Mouse (Mus musculus): Measurements from ENCODE around the gene 1700067K01Rik. TPM values are rescaled to one million over a fixed set of nuclear protein-coding genes. Genes with fewer than 3 reads are reported as not detected.
"Not testable (repeated sequence)": the region's sequence is repeated elsewhere in the genome, so short reads cannot be mapped to it uniquely, and the experiment has no call there.

Gene 1700067K01Rik
- polyA plus RNA-seq, 1 experiment from 2014 or later: 0.63 TPM

DNA sequence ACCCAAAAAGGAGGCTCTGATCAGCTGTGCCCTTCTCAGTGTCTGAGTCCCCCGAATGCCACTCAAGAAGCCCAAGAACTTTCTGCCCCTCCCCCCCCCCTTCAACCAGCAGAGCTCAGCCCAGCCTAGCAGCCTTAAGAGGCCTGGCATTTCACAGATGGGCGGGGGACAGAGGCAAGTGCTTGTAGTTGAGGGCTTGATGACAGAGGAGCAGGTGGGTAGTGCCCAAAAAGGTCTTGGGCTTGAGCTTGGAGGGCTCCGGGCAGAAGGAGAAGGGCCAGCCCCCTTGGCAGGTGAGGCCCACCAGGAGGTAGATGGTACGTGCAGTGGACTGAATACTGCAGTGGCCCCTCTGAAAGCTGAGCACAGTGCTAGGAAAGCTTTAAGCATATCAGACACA, 26.8 kb upstream of the 1700067K01Rik start:
- no peak for DNase-seq (ENCODE audit: extremely low spot score, low spot score)
- Histone ChIP-seq H3K4me3 (peak overlapping the region; percentile 96), H3K4me1 (peaks cover 50% of the 10 kb centered on the region), H3K9me3 (no peaks in the 10 kb centered on the region), H3K27me3 (ENCODE audit: poor library complexity, severe bottlenecking) (no peaks in the 10 kb centered on the region), H3K27ac (no peak overlapping the region), H3K36me3 (replicated peaks) (peaks cover 37% of the 10 kb centered on the region)
- 87% methylated on average over 4 of the region's 4 CpGs for WGBS

- Histone ChIP-seq H3K36me3 (replicated peaks) (peaks cover 42% of the 10 kb centered on the region), H3K4me1 (peaks cover 50% of the 10 kb centered on the region), H3K9me3 (no peaks in the 10 kb centered on the region), H3K27me3 (ENCODE audit: poor library complexity, severe bottlenecking) (no peaks in the 10 kb centered on the region), H3K27ac (no peak overlapping the region), H3K4me3 (no peak overlapping the region)
- no peak for DNase-seq (ENCODE audit: extremely low spot score, low spot score)
- 88% methylated on average over 4 of the region's 4 CpGs for WGBS
Observed at GRCm38 (mm10) chr8:83976101-83976630, 25.1 kb upstream of the 1700067K01Rik start.

- DNase-seq (ENCODE audit: extremely low spot score, low spot score): no peak
- Histone ChIP-seq H3K4me1 (peaks cover 44% of the 10 kb centered on the region), H3K27ac (0 out of 2 replicates have a peak overlapping the region, but pooled peaks have one; percentile 22), H3K4me3 (peak overlapping the region; percentile 8; the same call in 1 of the 2 replicates), H3K36me3 (replicated peaks) (peaks cover 49% of the 10 kb centered on the region), H3K9me3 (no peaks in the 10 kb centered on the region), H3K27me3 (ENCODE audit: poor library complexity, severe bottlenecking) (no peaks in the 10 kb centered on the region)
- WGBS: 95% methylated on average over 5 of the region's 5 CpGs
Observed at GRCm38 (mm10) chr8:83976779-83977350, 24.4 kb upstream of the 1700067K01Rik start.

- Histone ChIP-seq H3K4me1 (peaks cover 39% of the 10 kb centered on the region), H3K9me3 (no peaks in the 10 kb centered on the region), H3K27me3 (ENCODE audit: poor library complexity, severe bottlenecking) (no peaks in the 10 kb centered on the region), H3K4me3 (no peak overlapping the region; the same call in 1 of the 2 replicates), H3K36me3 (replicated peaks) (peaks cover 56% of the 10 kb centered on the region), H3K27ac (peak overlapping the region; percentile 26; the same call in 1 of the 2 replicates)
- no peak for DNase-seq (ENCODE audit: extremely low spot score, low spot score)
- 72% methylated on average over 6 of the region's 6 CpGs for WGBS
Observed at GRCm38 (mm10) chr8:83977646-83978045, 23.7 kb upstream of the 1700067K01Rik start.

GRCm38 (mm10) chr8:83978200-83978599, 23.1 kb upstream of the 1700067K01Rik start:
- DNase-seq (ENCODE audit: extremely low spot score, low spot score): no peak
- WGBS: 77% methylated on average over 9 of the region's 9 CpGs
- Histone ChIP-seq H3K27ac (peak overlapping the region; percentile 26; the same call in 1 of the 2 replicates), H3K4me3 (no peak overlapping the region; the same call in 1 of the 2 replicates), H3K36me3 (replicated peaks) (peaks cover 62% of the 10 kb centered on the region), H3K9me3 (no peaks in the 10 kb centered on the region), H3K4me1 (peaks cover 36% of the 10 kb centered on the region), H3K27me3 (ENCODE audit: poor library complexity, severe bottlenecking) (no peaks in the 10 kb centered on the region)

- Histone ChIP-seq H3K9me3 (no peaks in the 10 kb centered on the region), H3K27me3 (ENCODE audit: poor library complexity, severe bottlenecking) (no peaks in the 10 kb centered on the region), H3K4me1 (peaks cover 20% of the 10 kb centered on the region), H3K36me3 (replicated peaks) (peaks cover 79% of the 10 kb centered on the region), H3K4me3 (no peak overlapping the region), H3K27ac (no peak overlapping the region)
- no peak for DNase-seq (ENCODE audit: extremely low spot score, low spot score)
- WGBS: 88% methylated on average over 1 of the region's 1 CpGs
Observed at GRCm38 (mm10) chr8:83980250-83980649, 21.1 kb upstream of the 1700067K01Rik start.

- 84% methylated on average over 8 of the region's 8 CpGs for WGBS
- Histone ChIP-seq H3K9me3 (no peaks in the 10 kb centered on the region), H3K4me3 (no peak overlapping the region), H3K27me3 (ENCODE audit: poor library complexity, severe bottlenecking) (no peaks in the 10 kb centered on the region), H3K4me1 (peaks cover 20% of the 10 kb centered on the region), H3K36me3 (replicated peaks) (peaks cover 83% of the 10 kb centered on the region), H3K27ac (no peak overlapping the region)
- DNase-seq (ENCODE audit: extremely low spot score, low spot score): no peak
Observed at GRCm38 (mm10) chr8:83980845-83981244, 20.5 kb upstream of the 1700067K01Rik start.

DNA sequence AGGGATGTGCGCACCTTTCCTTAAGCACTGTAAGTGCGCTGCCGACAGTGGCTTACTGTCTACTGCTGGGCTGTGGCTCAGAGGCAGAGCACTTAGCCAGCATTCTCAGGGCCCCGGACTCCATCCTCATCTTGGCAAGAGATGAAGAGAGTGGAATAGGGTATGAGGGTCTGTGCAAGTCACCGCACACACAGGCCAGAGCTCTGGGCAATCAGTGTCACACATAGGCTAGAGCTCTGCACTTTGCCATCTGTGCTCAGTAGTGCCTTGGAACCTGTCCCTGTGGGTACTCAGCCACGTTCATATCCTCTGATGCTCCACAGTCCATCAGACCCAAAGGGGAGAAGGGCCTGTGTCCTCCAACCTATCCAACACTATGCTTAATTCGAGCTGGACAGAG, 19.8 kb upstream of the 1700067K01Rik start:
- 95% methylated on average over 7 of the region's 7 CpGs for WGBS
- H3K27ac ChIP-seq: no peak overlapping the region
- no peaks in the 10 kb centered on the region for H3K9me3 ChIP-seq
- H3K4me3 ChIP-seq: no peak overlapping the region
- no peak for DNase-seq (ENCODE audit: extremely low spot score, low spot score)
- no peaks in the 10 kb centered on the region for H3K27me3 ChIP-seq (ENCODE audit: poor library complexity, severe bottlenecking)
- peaks cover 84% of the 10 kb centered on the region for H3K36me3 ChIP-seq (replicated peaks)
- peaks cover 20% of the 10 kb centered on the region for H3K4me1 ChIP-seq

DNA sequence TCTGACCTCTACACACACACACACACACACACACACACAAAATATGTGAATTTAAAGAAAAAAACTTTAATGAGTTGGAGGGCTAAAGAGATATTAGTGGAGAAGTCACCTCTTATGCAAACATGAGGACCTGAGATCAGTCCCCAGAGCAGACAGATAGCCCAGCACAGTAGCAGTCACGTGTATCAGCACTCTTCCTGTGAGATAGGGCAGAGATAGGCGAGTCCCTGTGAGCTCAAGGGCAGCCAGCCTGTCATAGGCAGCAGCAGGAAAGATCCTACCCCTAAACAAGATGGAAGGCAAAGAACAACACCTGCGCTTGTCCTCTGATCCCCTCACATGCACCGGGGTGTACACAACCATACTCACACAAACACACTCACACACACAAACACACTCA, 18.9 kb upstream of the 1700067K01Rik start:
- Histone ChIP-seq H3K9me3 (no peaks in the 10 kb centered on the region), H3K27ac (no peak overlapping the region), H3K36me3 (replicated peaks) (peaks cover 94% of the 10 kb centered on the region), H3K4me1 (peaks cover 11% of the 10 kb centered on the region), H3K4me3 (no peak overlapping the region), H3K27me3 (ENCODE audit: poor library complexity, severe bottlenecking) (no peaks in the 10 kb centered on the region)
- 85% methylated on average over 4 of the region's 4 CpGs for WGBS
- DNase-seq (ENCODE audit: extremely low spot score, low spot score): no peak

DNA sequence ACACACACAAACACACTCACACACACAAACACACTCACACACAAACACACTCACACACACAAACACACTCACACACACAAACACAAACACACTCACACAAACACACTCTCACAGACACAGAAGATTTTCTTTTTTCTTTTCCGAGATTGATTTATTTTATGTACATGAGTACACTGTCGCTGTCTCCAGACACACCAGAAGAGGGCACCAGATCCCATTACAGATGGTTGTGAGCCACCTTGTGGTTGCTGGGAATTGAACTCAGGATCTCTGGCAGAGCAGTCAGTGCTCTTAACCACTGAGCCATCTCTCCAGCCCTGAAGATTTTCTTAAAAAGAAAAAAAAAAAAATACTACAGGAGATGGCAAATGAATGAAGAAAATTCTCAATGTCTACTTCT, 18.1 kb upstream of the 1700067K01Rik start:
- not testable (repeated sequence) for H3K27me3 ChIP-seq (ENCODE audit: poor library complexity, severe bottlenecking); H3K9me3 ChIP-seq; H3K4me3 ChIP-seq; H3K27ac ChIP-seq; H3K4me1 ChIP-seq; DNase-seq (ENCODE audit: extremely low spot score, low spot score)
- peaks cover 97% of the 10 kb centered on the region for H3K36me3 ChIP-seq (replicated peaks)
- WGBS: 99% methylated on average over 2 of the region's 2 CpGs

- 89% methylated on average over 7 of the region's 7 CpGs for WGBS
- no peak for DNase-seq (ENCODE audit: extremely low spot score, low spot score)
- Histone ChIP-seq H3K27ac (no peak overlapping the region), H3K9me3 (no peaks in the 10 kb centered on the region), H3K36me3 (replicated peaks) (peaks cover 97% of the 10 kb centered on the region), H3K4me3 (no peak overlapping the region), H3K27me3 (ENCODE audit: poor library complexity, severe bottlenecking) (no peaks in the 10 kb centered on the region), H3K4me1 (no peaks in the 10 kb centered on the region)
Observed at GRCm38 (mm10) chr8:83989243-83989642, 12.1 kb upstream of the 1700067K01Rik start.

DNA sequence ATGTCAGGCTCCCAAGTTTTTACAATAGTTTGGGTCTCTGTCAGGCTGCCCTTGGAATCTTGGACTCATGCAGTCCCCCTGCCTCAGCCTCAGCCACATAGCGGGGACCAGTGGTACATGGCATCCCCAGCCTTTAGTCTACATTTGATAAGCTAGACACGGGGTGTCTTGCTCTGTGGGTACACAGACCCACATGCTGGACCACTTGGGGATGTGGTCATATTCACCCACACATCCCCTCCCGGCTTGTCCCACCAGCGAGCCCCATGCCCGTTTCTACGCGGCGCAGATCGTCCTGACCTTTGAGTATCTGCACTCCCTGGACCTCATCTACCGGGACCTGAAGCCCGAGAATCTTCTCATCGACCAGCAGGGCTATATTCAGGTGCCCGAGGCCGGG, 11.1 kb upstream of the 1700067K01Rik start:
- Histone ChIP-seq H3K27me3 (ENCODE audit: poor library complexity, severe bottlenecking) (no peaks in the 10 kb centered on the region), H3K27ac (no peak overlapping the region), H3K4me1 (no peaks in the 10 kb centered on the region), H3K36me3 (replicated peaks) (peaks cover 97% of the 10 kb centered on the region), H3K9me3 (no peaks in the 10 kb centered on the region), H3K4me3 (no peak overlapping the region)
- DNase-seq (ENCODE audit: extremely low spot score, low spot score): no peak
- 94% methylated on average over 14 of the region's 14 CpGs for WGBS

DNA sequence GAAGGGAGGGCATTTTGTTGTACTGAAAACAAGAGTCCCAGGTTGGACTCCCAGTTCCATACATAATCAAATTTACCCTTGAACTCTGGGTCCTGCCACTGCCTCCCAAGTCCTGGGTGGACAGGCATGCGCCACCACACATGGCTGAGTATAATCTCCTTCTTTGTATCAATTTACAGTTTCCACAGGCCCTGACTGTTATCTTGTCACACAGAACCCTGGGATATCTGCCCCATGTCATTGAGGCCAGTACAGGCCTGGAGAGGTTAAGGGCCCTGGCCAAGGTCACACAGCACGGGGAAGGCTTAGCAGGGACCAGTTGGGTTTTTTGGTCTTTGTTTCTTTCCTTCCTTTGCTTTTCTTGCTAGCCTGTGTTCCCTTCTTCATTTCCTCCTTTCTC, 8.8 kb upstream of the 1700067K01Rik start:
- Histone ChIP-seq H3K36me3 (replicated peaks) (peaks cover 78% of the 10 kb centered on the region), H3K27ac (no peak overlapping the region), H3K4me3 (no peak overlapping the region), H3K27me3 (ENCODE audit: poor library complexity, severe bottlenecking) (0 out of 2 replicates have a peak, but pooled peaks cover 4% of the 10 kb centered on the region), H3K9me3 (no peaks in the 10 kb centered on the region), H3K4me1 (peaks cover 11% of the 10 kb centered on the region)
- DNase-seq (ENCODE audit: extremely low spot score, low spot score): no peak
- WGBS: 87% methylated on average over 2 of the region's 2 CpGs

Measured in forebrain, embryonic 10.5 days (tissue).